Mouse (Mus musculus) heart, postnatal 25 days (tissue): Measurements from ENCODE around the gene Tmem121. TPM values are rescaled to one million over a fixed set of nuclear protein-coding genes. Genes with fewer than 3 reads are reported as not detected.
"Not testable (repeated sequence)": the region's sequence is repeated elsewhere in the genome, so short reads cannot be mapped to it uniquely, and the experiment has no call there.

ENCODE experiments used
- DNase-seq: peaks from one replicate; pipeline ENCODE4 v3.0.0; 2022; ENCODE audit warnings: low spot score
- intact Hi-C: fragments of 180-260 bp; cut with DNase I; formaldehyde crosslinking; loops from one replicate; pipeline ENCODE4 v1.15.1; 2025
- total RNA-seq, 2 experiments: library from RNA; stranded (reverse); gene quantifications; 2 replicates each; pipeline ENCODE4 v1.2.3; 2021

The Tmem121 gene
- total RNA-seq, 2 experiments from 2014 or later, result 0.17 TPM; not detected in 1

- intact Hi-C loops, result no loop called here
- DNase-seq, result no peak
These were observed 8.6 kb upstream of the Tmem121 start for GRCm38 (mm10) chr12:113176960-113177725.

- intact Hi-C loops, result no loop called here
- DNase-seq, result no peak
These were observed 4.7 kb upstream of the Tmem121 start for GRCm38 (mm10) chr12:113181020-113181419.

GRCm38 (mm10) chr12:113184945-113185344 lies 785 bp upstream of the Tmem121 start:
- intact Hi-C loops, result no loop called here
- no peak for DNase-seq

GRCm38 (mm10) chr12:113186326-113187010 lies 738 bp downstream of the Tmem121 start:
- intact Hi-C loops, result no loop called here
- DNase-seq, result no peak

GRCm38 (mm10) chr12:113187011-113187375 lies 1.3 kb downstream of the Tmem121 start:
- intact Hi-C loops, result no loop called here
- DNase-seq, result no peak

- intact Hi-C loops, result no loop called here
These were observed 2.0 kb downstream of the Tmem121 start for GRCm38 (mm10) chr12:113187584-113188295.

GRCm38 (mm10) chr12:113188349-113189055 lies 2.8 kb downstream of the Tmem121 start:
- no peak for DNase-seq
- intact Hi-C loops, result no loop called here

More at GRCm38 (mm10) chr12:113187584-113188295, 2.0 kb downstream of the Tmem121 start:
- no peak for DNase-seq

- DNase-seq, result no peak
- intact Hi-C loops, result no loop called here
These were observed 7.7 kb downstream of the Tmem121 start for GRCm38 (mm10) chr12:113193423-113193822.

GRCm38 (mm10) chr12:113199132-113199531 lies 13.4 kb downstream of the Tmem121 start:
- intact Hi-C loops, DNase-seq: not testable (repeated sequence)

GRCm38 (mm10) chr12:113201301-113201700 lies 15.6 kb downstream of the Tmem121 start:
- no peak for DNase-seq
- intact Hi-C loops, result no loop called here

GRCm38 (mm10) chr12:113202008-113202407 lies 16.3 kb downstream of the Tmem121 start:
- intact Hi-C loops, result no loop called here
- DNase-seq, result no peak

- intact Hi-C loops, result no loop called here
- no peak for DNase-seq
These were observed 17.8 kb downstream of the Tmem121 start for GRCm38 (mm10) chr12:113203522-113203921.

GRCm38 (mm10) chr12:113205251-113205942 lies 19.7 kb downstream of the Tmem121 start:
- no peak for DNase-seq
- intact Hi-C loops, result no loop called here

GRCm38 (mm10) chr12:113207737-113208136 lies 22.0 kb downstream of the Tmem121 start:
- DNase-seq, result no peak
- intact Hi-C loops, result no loop called here

GRCm38 (mm10) chr12:113210586-113211378 lies 25.1 kb downstream of the Tmem121 start:
- intact Hi-C loops, result no loop called here
- DNase-seq, result no peak

- no peak for DNase-seq
- intact Hi-C loops, result no loop called here
These were observed 26.0 kb downstream of the Tmem121 start for GRCm38 (mm10) chr12:113211772-113212171.

GRCm38 (mm10) chr12:113212326-113212924 lies 26.7 kb downstream of the Tmem121 start:
- DNase-seq, result no peak
- intact Hi-C loops, result no loop called here

GRCm38 (mm10) chr12:113213226-113213625 lies 27.5 kb downstream of the Tmem121 start:
- no peak for DNase-seq
- intact Hi-C loops, result no loop called here
